Mouse (Mus musculus) G1E (cell line): Measurements from ENCODE around the gene Itga1.

Experiments
- CTCF ChIP-seq: IDR thresholded peaks from 2 replicates; pipeline ENCODE4 v1.5.1; 2012; ENCODE audit warnings: low read depth, low read length, inconsistent platforms, mixed read lengths
- GATA1 ChIP-seq: IDR thresholded peaks from 2 replicates; pipeline ENCODE4 v1.6.1; 2012; ENCODE audit warnings: borderline replicate concordance, low read length, inconsistent platforms, mixed read lengths
- GATA2 ChIP-seq: IDR thresholded peaks from 2 replicates; pipeline ENCODE4 v1.6.1; 2012; ENCODE audit warnings: low read depth, low read length, inconsistent platforms, borderline replicate concordance
- POLR2AphosphoS5 ChIP-seq: IDR thresholded peaks from 2 replicates; pipeline ENCODE4 v1.6.1; 2012; ENCODE audit warnings: low read depth, low read length, inconsistent platforms; ENCODE audit not compliant: insufficient replicate concordance
- TAL1 ChIP-seq: conservative IDR thresholded peaks from 2 replicates; pipeline ENCODE4 v1.6.1; 2012; ENCODE audit warnings: low read depth, low read length, inconsistent platforms, mixed read lengths

DNA sequence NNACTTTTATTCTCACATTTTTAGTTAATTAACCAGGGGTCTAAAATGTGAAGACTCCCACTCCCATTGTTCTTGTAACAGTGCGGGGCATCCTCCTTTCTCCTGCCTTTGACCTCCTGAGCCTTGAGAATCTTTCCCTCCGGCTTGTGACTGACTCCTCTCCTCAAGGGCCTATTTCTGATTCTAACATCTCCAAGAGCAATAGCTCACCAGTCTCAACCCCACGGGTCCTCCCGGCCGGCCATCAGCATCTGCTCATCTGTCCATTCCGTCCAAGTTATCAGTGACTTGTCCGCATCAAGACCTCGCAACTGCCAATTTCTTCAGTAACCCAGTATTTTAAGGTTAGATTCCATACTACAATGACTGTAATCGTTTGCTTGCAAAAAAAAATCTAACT is 84.2 kb downstream of the Itga1 start:
- TF ChIP-seq CTCF (no peak), POLR2AphosphoS5 (no peak), GATA1 (no peak), GATA2 (no peak), TAL1 (no peak)
